Mouse (Mus musculus) liver (tissue): ENCODE measurements around the gene Wdr35.
A peak's percentile ranks its signal among the peaks of the same experiment; 100 is the strongest.

Experiments used
- DNase-seq: peaks from one replicate; pipeline ENCODE4 v3.0.0-alpha.2; 2020; ENCODE audit warnings: mixed read lengths

The Wdr35 gene

GRCm38 (mm10) chr12:9054012-9054411 lies 80.3 kb downstream of the Wdr35 start:
- DNase-seq, result no peak

- DNase-seq, result no peak
These were observed 81.6 kb downstream of the Wdr35 start for GRCm38 (mm10) chr12:9055269-9055668.

- DNase-seq, result no peak
These were observed 85.8 kb downstream of the Wdr35 start for GRCm38 (mm10) chr12:9059502-9059901.

GRCm38 (mm10) chr12:9059965-9060364 lies 86.3 kb downstream of the Wdr35 start:
- no peak for DNase-seq

GRCm38 (mm10) chr12:9063611-9064010 lies 89.9 kb downstream of the Wdr35 start:
- no peak for DNase-seq

- no peak for DNase-seq
These were observed 97.4 kb downstream of the Wdr35 start for GRCm38 (mm10) chr12:9071058-9071457.

GRCm38 (mm10) chr12:9071493-9071892 lies 97.8 kb downstream of the Wdr35 start:
- peak; percentile 37 for DNase-seq

- DNase-seq, result no peak
These were observed 103.9 kb downstream of the Wdr35 start for GRCm38 (mm10) chr12:9077554-9078125.
